Comparison of ENCODE assay signal across 10 mouse cellular contexts in genomic region chr3:18868117-18868739, GRCm38 (mm10).
DNase-seq lines count a peak whose midpoint lies in the region; ATAC-seq lines count a peak whose summit lies in the region.
"Had no signal": no experiment of that assay in that cellular context is flagged by ENCODE, and none has a peak within 500 bp of the region (broad histone marks: within the 10 kb centered on the region; RNA-seq: fewer than 3 reads in every experiment).

No protein-coding gene starts in this region.

- 64% methylated on average over 4 of the region's 4 CpGs for WGBS in hindbrain, embryonic 16.5 days
- WGBS in neural tube, embryonic 14.5 days, result 54% methylated on average over 4 of the region's 4 CpGs

- H3K4me2 ChIP-seq in hindbrain, embryonic 16.5 days (ENCODE audit: low read length), result no peak overlapping the region
- no peak overlapping the region for H3K4me2 ChIP-seq in neural tube, embryonic 14.5 days (ENCODE audit: low read depth, low read length)
- H3K4me2 ChIP-seq: heart, embryonic 13.5 days; midbrain, embryonic 12.5 days had no signal

- H3K9ac ChIP-seq in hindbrain, embryonic 16.5 days (ENCODE audit: low read depth, low read length), result no peak overlapping the region
- no peak overlapping the region for H3K9ac ChIP-seq in neural tube, embryonic 14.5 days (replicated peaks; ENCODE audit: low read depth, low read length)
- H3K9ac ChIP-seq: heart, embryonic 13.5 days; midbrain, embryonic 12.5 days had no signal

- no peak overlapping the region for H3K4me3 ChIP-seq in hindbrain, embryonic 16.5 days (ENCODE audit: low read length)
- H3K4me3 ChIP-seq in neural tube, embryonic 14.5 days (ENCODE audit: low read depth, low read length), result no peak overlapping the region
- H3K4me3 ChIP-seq: heart, embryonic 13.5 days; midbrain, embryonic 12.5 days had no signal

- no peaks in the 10 kb centered on the region for H3K9me3 ChIP-seq in hindbrain, embryonic 16.5 days (ENCODE audit: control insufficient read depth, low read length)
- H3K9me3 ChIP-seq in neural tube, embryonic 14.5 days (ENCODE audit: control insufficient read depth, low read length), result no peaks in the 10 kb centered on the region
- H3K9me3 ChIP-seq: heart, embryonic 13.5 days; midbrain, embryonic 12.5 days had no signal

- peak; percentile 76 for ATAC-seq in hindbrain, embryonic 16.5 days
- peak; percentile 90 for ATAC-seq in neural tube, embryonic 14.5 days (ENCODE audit: low read depth)

- DNase-seq in kidney, adult 11 months, result peak; percentile 8
- DNase-seq in kidney, adult 18-20 months, result no peak
- DNase-seq in kidney, postnatal 4 days, result peak; percentile 12 to 27
- no peak for DNase-seq in T-cell, adult 2 months (ENCODE audit: low spot score)
- DNase-seq in heart, adult 18-20 months, result no peak
- DNase-seq: cerebellum, adult 9-11 months had no signal

- no peak overlapping the region for H3K27ac ChIP-seq in hindbrain, embryonic 16.5 days (ENCODE audit: low read depth, low read length)
- no peak overlapping the region for H3K27ac ChIP-seq in neural tube, embryonic 14.5 days (ENCODE audit: low read depth, low read length)
- H3K27ac ChIP-seq: heart, embryonic 13.5 days; midbrain, embryonic 12.5 days had no signal

- no peaks in the 10 kb centered on the region for H3K27me3 ChIP-seq in hindbrain, embryonic 16.5 days (replicated peaks; ENCODE audit: control insufficient read depth, insufficient read depth, low read length)
- H3K27me3 ChIP-seq in neural tube, embryonic 14.5 days (ENCODE audit: control insufficient read depth, insufficient read depth, low read length), result no peaks in the 10 kb centered on the region
- H3K27me3 ChIP-seq: heart, embryonic 13.5 days; midbrain, embryonic 12.5 days had no signal

- H3K36me3 ChIP-seq in hindbrain, embryonic 16.5 days (ENCODE audit: control insufficient read depth, insufficient read depth, low read length), result no peaks in the 10 kb centered on the region
- no peaks in the 10 kb centered on the region for H3K36me3 ChIP-seq in neural tube, embryonic 14.5 days (ENCODE audit: control insufficient read depth, insufficient read depth, low read length)
- H3K36me3 ChIP-seq: heart, embryonic 13.5 days; midbrain, embryonic 12.5 days had no signal

- H3K4me1 ChIP-seq in hindbrain, embryonic 16.5 days (ENCODE audit: control insufficient read depth, insufficient read depth, low read depth, low read length), result no peaks in the 10 kb centered on the region
- H3K4me1 ChIP-seq in neural tube, embryonic 14.5 days (ENCODE audit: control insufficient read depth, insufficient read depth, low read length), result no peaks in the 10 kb centered on the region
- H3K4me1 ChIP-seq: heart, embryonic 13.5 days; midbrain, embryonic 12.5 days had no signal

Comparison
In these comparisons a context has a peak if more than half of its experiments do, and no peak if none do; other contexts are left out.
1. DNase-seq: peak in kidney, adult 11 months (single experiment) and kidney, postnatal 4 days (2 of 2); none in kidney, adult 18-20 months (single experiment), T-cell, adult 2 months (single experiment) and heart, adult 18-20 months (0 of 2).